Mouse (Mus musculus) ES-CJ7 (cell line): ENCODE measurements around the gene Gm45062.

ENCODE experiments used
- DNase-seq: peaks from one replicate; pipeline ENCODE4 v3.0.0; 2011; ENCODE audit warnings: low read depth, low spot score

Gm45062 gene

DNA sequence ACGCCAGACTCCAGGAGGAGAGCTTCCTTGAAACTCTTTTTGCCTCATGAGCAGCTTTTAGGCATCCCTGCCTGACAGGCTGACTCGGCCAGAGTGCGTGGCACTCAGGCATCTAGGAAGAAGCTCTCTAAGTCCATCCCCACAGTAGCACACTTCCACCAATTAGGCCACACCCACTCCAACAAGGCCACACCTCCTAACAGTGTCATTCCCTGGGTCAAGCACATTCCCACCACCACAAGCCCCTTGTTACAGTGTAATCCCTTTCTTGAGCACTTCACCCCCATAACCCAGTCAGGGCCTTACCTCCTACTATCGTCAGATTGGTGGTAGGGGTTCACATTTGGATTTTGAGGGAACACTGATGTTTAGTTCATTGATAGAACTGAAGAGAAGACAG, 108.4 kb downstream of the Gm45062 start:
- DNase-seq = peak; percentile 80

DNA sequence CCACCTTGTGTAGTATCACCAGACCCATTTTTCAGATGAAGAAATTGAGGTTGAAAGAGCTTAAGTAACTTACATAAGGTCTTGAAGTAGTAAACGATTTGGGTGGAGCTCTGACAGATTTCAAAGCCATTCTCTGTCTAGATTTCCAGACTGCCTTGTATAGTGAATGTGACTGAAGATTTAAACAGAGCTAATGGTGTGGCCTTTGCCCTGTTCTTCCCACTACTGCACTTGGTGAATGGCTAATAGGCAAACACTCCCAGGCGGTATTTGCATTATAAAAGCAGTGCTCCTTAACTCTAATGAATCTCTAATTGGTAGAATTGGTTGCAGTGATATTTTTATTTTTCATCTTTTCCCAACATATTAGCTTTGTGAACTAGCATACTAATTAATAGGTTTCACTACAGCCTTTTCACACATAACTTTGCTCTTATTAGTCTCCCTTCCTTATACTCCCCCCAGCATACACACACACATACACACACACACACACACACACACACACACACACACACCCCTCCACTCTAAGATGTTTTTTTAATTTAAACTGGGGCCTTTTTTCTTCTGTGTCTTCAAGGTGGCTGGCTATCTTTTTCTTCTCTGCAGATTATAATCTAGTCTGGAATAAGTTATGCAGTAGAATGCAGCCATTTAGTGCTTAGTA, 109.1 kb downstream of the Gm45062 start:
- DNase-seq = peak; percentile 25

DNA sequence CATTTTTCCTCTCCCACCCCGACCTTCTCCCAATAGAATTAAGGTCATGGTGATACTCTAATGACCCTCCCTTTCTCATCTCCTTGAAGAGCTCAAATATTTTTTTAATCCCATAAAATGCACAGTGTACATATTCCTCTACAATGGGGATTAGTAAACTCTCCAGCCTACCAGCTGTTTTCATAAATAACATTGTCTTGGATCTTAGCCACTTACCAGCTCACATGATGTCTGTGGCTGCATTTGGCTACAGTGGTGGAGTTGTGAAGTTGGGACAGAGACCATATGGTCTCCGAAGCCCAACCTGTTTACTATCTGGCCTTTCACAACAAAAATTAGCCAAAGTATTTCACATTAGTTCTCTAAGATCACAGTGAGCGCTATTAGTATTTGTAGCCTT, 111.4 kb downstream of the Gm45062 start:
- no peak for DNase-seq

DNA sequence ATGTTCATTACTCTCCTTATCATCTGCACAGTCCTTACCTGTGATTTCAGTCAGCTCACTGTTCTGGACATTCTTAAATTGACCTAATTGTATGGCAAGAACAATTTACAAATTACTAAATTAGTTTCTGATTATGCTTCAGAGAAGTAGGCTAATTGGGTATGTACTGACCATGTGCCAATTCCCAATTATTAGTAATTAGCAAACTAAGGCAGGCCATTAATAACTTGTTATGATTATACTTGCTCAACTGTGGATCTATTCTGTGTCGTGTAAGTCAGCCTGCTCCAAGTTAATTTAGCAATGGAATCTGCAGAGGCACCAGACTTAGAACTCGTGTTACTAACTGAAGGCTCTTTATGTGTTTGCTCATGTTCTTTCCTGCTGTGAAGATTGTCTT, 113.8 kb downstream of the Gm45062 start:
- DNase-seq = no peak

DNA sequence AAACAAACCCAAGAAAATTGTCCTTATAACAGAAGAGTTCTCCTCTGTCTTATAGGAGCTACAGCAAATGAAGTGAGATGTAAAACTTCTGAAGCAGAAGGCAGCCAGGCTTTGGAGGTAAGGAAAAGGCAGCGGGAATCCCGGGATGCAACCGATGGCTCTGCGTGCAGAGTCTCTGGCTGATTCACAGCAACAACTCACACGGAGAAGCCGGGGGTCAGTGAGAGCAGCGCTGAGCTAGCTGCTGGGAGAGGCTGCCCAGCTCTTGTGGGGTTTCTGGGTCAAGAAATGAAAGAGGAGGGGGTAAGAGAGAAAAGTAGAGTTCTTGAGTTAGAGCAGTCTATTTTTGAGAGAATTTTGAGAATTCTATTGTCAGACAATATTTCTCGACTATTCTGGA, 114.6 kb downstream of the Gm45062 start:
- DNase-seq = no peak

DNA sequence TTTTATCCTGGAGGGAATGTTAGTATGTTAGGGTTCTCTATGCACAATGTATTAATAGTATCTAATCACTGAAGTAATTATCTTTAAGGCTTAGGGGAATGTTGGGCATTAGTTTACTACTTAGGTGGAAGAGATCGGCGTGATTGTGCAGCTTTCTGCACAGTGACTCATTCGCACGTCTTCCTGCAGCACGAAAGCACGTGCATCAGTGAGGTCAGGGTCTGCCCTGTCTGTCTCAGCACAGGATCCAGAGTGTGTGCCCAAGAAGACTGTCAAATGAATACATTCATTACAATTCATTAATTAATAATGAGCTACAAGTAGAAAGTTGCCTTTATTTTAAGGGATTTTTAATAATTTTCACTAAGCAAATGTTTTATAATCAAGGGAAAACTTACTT, 115.0 kb downstream of the Gm45062 start:
- DNase-seq = no peak

DNA sequence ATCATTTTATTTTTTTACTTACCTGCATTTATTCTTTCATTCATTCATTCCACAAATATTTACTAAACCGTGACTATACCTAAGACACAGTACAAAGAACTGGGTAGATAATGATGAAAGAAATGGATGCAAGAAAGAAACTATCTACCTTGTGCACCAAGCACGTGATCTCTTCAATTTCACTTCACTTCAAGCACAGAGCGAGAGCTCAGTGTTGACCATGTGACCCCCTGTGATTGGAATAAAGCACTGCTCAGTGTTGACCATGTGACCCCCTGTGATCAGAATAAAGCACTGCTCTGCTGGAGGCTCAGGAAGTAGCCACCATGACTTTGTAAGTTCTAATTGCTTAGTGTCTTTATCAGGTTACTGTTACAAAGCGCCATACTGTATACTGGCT, 115.5 kb downstream of the Gm45062 start:
- DNase-seq = no peak

DNA sequence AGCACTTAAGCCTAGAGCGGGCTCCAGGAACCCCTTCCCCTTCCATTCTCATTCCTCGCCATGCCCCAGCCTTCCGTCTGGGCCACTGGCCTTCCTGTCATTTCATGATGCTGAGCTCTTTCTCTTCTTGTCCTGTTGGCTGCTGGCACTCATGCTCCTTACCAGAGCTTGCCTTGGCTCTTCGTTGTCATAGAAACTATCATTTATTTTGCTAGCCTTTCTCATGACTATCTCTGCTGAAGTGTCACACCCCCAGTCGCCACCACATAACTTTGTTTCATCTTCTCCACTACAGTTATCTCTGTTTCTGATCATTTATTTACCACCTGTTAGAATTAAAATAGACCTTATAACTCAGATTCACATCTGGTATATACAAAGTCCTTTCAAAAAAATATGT, 117.1 kb downstream of the Gm45062 start:
- no peak for DNase-seq

DNA sequence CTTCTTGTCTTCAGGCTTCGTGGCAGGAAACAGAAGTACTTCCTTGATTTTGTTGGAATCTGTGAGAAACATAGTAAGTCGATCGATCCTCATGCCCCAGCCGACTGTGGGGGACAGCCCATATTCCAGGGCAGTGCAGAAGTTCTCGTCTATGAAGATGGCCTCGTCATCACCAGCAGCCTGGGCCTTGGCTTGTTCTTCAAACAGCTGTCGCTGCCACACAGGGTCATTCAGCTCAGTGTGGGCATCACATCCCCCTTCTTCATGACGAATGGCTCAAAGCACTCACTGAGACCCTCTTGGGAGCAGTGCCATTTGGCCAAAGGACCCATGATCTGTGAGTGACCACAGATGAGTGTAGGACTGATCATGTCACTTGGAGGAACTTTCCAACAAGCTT, 118.4 kb downstream of the Gm45062 start:
- DNase-seq = no peak

DNA sequence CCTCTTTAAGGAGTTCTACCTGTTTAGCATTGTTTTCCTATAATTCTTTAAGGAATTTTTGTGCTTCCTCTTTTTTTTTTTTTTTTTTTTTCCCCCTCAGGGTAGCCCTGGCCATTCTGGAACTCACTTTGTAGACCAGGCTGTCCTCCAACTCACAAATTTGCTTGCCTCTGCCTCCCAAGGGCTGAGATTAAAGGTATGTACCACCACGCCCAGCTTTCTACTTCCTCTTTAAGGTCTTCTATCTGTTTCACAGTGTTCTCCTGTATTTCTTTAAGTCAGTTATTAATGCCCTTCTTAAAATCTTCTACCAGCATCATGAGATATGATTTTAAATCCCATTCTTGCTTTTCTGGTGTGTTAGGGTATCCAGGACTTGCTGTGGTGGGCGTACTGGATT, 130.1 kb downstream of the Gm45062 start:
- no peak for DNase-seq

DNA sequence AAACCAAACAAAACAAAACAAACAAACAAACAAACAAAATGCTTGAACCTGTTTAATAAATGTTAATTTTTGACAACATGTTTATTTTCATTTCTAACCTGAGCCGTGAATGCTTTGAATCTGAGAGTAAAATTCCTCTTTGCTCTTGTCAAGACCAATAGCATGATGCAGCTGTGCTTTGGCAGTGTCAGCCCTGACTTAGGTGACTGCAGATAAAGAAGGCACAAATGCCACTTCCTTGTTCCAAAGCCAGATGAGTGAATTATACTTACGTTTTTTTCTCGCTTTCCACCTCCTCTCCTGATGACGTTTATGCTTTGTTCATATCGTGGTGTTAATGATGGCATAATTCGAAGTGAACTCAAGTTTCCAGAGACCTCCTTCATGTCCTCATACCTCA, 131.0 kb downstream of the Gm45062 start:
- no peak for DNase-seq

DNA sequence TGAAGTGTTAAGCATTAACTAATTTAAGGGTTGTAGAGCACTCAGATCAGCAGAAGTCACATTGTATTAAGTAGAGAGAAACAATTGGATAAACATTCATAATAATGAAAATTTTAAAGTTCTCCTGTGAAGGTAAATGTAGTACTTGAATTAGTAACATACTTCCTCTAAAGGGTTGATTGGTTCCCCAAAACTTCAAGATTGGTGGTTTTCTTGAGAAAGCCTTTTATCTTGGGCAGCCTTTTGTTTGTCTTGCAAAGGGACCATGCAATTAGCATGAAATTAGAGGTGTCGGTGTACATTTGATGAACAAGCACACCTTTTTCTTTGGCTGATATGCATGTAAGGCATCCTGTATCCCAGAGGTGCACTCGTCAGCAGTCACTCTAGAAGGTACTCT, 131.7 kb downstream of the Gm45062 start:
- DNase-seq = no peak

DNA sequence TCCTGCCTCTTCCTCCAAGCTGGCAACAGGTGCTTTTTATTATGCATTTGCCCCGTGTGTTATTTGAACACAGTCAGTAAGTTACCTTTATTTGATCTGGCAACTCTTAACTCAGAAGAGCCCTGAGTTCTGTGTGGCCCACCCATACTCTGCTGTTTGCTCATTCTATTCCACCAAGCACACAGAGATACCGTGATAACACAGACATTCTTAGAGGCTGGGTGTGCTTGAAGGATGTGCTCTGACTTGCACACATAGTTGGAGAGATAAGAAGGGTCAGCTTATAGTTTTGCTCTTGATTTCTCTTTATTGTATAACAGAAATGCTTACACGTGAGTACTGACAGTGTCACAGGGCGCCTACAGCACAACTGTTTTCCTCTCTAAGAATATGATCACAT, 133.8 kb downstream of the Gm45062 start:
- DNase-seq = no peak

DNA sequence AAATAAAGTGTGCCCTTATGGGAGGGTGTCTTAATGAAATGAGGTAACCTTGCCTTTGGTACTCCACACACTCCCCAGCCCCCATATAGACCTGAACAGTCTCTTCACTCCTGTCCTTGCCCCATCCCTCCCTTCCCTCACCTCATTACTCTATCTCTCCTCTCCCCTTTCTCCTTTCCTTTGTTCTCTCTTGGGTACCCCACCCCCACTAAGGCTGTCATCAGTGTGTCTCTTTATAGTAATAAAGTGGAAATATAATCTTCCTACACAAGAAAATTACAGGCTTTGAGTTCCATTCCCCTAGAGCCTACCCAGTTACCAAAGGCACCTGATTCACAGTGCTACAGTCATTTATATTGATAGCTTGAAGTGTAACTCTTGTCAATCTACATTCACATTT, 134.8 kb downstream of the Gm45062 start:
- DNase-seq = no peak

DNA sequence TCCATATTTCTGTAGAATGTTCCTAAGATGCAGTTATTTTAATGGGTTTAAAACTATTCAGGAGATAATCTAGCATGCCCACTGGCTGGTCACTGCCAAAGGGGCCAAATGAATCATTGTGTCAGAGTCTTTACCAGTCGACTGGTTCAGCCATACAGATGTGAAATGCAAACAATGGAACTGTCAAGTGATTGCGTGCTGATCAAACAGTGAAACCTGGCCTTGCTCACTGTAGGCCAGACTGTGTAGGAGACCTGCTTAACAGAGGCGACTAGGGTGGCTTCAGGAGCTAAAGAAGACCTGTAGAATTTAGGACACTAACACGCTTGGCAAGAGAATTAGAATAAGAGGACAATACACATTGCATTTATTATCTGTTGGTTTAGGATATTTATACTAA, 135.8 kb downstream of the Gm45062 start:
- no peak for DNase-seq

DNA sequence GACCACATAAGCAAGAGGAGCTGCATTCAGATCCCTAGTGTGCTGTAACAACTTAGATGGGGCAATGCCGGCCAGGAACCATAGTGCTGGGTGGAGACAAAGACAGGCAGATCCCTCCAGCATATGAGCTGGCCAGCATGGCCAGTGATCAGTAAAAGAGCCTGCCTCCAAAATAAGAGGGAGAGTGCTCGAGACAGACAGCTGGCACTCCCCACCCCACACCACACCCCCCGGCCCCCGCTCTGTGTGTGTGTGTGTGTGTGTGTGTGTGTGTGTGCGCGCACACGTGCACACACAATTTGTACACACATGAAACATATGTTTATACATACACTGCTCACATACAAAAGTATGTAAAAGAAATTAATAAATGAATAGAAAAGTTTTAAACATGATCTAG, 138.0 kb downstream of the Gm45062 start:
- no peak for DNase-seq

DNA sequence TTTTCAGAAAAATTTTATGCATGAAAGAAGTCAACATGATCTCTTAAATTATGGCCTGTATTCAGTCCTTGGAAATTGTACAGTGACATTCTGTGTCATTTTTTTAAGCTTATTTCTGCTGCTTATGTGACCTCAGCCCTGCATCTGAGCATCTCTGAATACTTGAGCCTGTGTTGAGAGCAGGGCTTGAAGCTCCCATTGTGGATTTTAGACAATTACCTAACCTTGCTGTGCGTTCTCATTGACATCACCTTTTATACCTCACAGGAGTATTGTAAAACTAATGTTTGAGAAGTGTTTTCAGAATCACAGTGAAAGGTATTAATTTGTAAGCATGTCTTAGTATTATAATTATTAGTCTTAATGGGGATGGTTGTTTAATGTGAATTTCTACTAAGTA, 140.5 kb downstream of the Gm45062 start:
- DNase-seq = no peak

DNA sequence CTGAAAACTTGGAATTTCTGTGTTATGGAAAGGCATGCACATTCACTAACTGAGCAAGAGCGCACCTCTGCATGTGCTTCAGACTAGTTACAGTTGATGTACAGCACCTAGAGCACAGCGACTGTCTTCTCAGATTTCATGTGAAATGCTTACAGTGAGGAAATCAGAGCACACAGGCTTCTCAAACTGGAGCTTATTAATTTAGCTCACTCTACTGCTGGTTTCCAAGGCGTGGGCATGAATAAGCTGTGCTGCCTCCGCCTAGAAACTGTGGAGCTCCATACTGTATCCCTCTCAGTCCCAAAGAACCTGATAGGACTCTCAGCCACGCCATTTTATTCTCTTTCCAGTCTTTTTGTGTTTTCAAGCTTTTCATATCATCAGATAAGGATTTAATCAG, 143.9 kb downstream of the Gm45062 start:
- DNase-seq = no peak

DNA sequence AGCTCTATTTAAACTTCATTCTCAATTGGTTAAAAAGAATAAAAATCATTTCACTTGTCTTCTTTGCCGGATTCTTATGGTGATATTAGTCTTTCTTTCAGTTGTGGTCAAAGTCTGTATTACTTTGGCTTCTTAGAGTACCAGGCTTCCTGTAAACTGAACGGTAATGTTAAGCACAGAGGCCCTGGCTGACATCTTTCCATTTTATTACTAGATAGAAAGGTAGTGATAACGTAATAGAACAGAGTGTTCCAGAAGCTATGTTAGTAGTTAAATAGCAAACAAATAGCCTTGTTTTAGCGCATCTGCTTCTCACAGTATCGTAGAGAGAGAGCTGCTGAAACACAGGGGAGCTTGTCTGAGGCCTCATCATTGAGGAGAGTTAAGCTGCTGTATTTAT, 146.6 kb downstream of the Gm45062 start:
- no peak for DNase-seq

DNA sequence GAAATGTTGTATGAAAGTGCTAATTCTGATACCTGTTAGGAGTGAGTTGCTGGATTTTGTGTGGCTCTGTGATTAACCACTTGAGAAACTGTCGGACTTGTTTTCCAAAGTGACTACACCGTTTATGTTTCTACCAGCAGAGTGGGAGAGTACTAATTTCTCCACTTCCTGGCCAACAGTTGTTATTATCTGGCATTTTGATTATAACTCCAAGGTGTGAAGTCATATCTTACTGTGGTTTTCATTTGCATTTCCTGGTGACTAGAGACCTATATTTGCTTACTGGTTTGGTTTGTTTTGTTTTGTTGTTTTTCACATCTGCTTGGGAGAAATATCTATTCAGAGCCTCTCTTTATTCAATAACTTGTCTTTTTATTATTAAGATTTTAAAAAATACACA, 149.1 kb downstream of the Gm45062 start:
- no peak for DNase-seq

DNA sequence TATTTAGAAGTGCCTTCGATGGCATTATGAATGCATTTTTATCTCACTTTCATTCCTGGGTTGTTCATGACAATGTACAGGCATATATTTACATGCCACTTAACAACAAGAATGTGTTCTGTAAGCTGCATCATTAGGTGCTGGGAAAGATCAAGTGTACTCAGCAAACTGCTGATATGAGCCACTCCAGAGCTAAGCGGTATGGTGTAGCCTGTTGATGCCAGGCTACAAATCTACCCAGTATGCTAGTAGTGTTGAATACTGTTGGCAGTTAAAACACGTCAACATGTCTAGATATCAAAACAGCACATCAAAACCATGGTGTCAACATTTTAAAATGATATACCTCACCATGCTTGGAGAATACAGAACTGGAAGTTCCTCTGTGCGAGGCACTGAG, 150.6 kb downstream of the Gm45062 start:
- DNase-seq = no peak

DNA sequence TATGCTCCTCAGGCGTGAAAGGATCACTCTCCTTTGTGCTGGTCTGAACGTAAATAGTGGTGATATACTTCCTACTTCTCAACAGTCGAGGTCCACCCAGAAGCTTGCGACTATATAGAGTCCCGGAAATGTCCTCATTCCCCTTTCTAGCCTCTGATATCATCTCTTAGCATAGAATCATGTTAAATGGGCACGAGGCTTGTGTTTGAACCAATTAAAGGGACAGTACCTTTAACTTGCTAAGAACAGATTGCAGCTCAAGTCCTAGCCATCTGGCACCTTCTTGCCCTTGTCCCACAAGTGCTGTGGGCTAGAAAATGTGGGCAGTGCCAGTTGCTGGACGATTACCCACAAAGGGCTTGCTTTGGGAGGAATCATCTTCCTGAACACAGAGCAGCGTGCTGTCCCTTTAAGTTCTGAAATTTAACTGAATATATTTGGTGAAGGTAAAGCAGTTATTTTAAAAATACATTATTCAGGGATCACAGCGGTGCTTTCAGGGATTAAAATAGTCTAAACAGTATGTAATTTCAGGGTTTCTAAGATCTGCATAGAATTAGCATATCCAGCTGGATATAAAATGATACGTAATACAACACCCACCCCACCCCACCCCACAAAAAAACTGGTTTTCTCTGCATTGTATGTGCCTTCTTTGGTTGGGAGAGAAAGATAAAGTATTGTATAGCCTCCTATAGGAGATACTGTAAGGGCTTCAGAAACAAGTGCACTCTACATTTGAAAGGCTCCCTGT, 153.8 kb downstream of the Gm45062 start:
- DNase-seq = no peak

DNA sequence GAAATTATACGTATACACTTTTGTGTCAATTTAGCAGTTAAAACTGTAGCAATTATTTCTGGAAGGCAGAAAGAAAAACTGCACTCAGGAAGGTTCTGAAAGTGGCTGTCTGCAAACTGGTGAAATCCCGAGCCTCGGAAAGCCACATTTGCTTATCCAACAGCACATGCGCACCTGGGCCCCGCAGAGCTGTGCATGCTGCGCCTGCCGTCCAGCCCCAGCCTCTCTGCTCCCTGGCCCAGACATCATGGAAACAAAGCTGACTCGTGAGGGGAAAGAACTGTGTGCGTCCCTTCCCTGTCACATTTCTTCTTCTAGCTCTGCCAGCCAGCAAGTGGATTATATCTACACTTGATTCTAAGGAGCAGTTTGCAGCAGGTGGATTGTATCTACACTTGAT, 154.8 kb downstream of the Gm45062 start:
- peak; percentile 49 for DNase-seq

DNA sequence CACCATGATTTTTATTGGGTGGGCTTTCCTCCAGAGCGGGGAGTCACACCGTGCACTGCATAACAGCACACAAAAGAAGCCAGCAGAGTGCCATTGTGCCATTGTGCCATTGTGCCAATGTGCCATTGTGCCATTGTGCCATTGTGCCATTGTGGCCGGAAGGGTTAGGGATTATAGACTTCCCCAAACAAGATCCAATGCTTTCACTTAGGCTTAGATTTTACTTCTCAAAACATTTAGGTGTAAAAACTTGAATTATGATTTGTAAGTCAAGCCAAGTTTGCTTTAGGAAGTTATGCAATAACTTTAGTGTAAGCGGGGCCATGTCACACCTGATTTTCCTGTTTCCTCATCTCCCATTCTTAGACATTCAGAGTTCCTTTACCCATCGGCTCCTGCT, 156.6 kb downstream of the Gm45062 start:
- no peak for DNase-seq
